Mouse (Mus musculus): ENCODE measurements around the gene Meig1.
"Not testable (repeated sequence)": the region's sequence is repeated elsewhere in the genome, so short reads cannot be mapped to it uniquely, and the experiment has no call there.

The Meig1 gene

DNA sequence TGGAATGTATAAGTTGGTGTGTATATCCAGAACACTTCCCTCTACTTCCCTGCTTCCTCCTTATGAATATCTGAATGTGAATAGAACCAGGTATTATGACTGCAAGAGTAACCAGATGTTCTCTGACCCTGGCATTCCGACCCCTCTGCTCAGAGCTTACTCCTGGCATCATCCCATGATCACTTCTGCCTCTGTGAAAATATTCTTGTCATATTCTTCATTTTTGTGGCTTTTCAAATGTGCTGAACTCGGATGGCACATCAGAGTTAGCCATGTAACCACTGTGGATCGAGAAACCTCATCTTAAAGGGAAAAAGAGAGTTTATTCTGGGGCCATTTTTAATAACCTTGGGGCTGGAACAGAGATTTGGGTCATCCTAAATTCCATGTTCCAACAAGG is at the start of gene Meig1:
Gene Meig1 (minus strand): TSS at position 101 of the 400 bp plus-strand sequence.
- DNase-seq (ENCODE audit: low spot score in 2 of 2) = no peak

DNA sequence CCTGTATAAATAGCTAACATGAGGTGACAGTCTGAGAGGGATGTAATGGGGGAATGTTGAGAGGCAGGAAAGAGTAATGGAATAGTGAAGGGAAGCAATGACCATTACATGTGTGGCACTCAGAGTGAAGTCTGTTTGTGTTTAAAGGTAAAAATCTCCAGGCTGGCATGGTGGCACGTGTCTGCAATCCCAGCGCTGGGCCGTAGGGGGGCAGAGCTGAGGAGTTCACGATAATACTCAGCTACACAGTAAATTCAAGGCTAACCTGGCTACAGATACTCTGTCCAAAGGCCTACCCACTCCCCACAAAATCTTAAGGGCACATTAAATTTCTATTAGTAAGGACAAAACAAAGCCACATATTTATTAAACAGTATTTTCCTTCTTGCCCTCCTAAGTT is 34.1 kb upstream of the Meig1 start:
- DNase-seq (ENCODE audit: low spot score in 2 of 2) = no peak

DNA sequence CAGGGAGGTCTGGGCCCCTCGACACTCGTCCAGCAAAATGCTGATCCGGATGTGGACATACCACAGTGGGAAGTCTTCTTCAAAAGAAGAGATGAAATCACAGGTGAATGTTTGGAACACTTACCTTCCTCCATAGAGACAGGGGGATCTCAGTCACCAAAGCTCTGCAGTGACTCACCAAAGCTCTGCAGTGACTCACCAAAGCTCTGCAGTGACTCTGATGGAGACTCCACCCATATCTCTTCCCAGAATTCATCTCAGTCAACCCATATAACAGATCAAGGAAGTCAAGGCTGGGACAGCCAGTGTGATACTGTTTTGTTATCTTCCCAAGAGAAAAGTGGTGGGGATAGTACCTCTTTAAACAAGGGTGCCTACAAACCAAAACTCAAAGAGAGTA is 30.6 kb upstream of the Meig1 start:
- no peak for DNase-seq (ENCODE audit: low spot score in 2 of 2)

DNA sequence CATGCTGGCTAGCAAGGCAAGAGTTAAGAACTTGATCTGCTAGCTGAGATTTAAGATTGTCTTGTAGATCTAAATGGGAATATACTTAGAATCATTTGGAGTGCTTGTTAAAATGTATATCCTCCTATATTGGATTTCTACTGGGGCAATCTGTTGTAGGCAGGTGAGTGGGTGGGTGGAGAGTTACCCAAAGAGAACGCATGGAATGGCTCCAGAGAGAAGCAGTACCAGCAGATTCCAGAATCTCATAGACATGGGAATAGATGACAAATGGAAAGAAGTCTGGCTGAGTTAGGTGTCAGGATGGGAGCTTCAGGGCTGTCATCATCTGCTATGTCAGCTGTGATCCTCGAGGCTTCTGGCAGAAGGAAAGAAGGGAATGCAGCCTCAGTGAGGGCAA is 27.0 kb upstream of the Meig1 start:
- peak; percentile 43 to 70 for DNase-seq (ENCODE audit: low spot score in 2 of 2)

DNA sequence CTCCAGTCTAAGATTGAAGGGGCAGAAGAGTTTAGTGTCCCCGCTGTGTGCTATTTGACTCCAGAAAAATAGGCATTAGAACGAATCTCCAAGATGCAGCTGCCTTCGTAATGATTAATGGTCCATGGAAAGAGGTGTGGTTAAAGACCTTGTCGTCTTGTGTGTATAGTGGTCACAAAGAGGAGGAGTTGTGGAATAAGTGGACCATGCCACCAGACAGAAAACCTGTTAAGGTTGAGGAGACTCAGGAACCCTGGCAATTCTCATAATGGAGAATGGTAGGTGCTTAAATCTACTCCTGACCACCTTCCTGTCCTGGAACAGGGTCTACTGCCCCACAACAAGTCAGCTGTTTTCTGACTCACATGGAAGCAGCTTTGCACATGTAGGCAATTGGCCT is 23.5 kb upstream of the Meig1 start:
- DNase-seq (ENCODE audit: low spot score in 2 of 2) = no peak

DNA sequence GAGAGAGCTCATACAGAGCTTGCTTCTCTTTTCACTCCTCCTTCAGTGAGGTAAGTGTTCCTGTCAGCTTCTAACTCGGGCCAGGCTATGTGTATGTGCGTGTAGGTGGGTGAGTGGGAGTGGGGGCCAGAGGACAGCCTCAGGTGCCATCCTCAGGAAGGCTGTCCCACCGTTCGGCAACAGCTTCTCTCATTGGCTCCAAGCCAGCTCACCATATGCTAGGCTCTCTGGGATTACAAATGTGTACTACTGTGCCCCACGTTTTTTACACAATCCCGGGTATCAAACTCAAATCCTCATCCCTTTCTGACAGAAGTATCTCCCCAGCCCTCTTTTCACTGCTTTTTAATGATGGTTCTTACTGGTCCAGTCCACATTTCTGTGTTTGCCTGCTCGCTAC is 21.8 kb upstream of the Meig1 start:
- no peak for DNase-seq (ENCODE audit: low spot score in 2 of 2)

DNA sequence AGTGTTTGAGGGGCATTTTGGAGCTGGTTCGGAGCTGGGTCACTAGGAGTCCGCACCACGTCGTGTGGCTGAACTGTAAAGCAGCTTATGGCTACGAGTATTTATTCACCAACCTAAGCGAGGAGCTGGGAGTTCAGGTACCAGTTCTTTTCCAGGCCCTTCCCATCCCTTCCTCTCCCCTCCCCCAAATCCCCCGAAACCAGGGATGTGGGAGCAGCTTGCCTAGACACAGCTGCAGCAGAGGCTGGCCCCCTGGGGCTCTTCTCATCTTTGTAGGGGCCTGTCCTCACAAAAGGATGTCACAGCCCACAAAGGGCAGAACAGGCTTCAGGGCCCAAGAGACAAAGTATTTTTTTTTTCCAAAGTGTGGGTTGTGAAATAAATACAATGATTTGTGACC is 15.5 kb upstream of the Meig1 start:
- no peak for DNase-seq (ENCODE audit: low spot score in 2 of 2)

DNA sequence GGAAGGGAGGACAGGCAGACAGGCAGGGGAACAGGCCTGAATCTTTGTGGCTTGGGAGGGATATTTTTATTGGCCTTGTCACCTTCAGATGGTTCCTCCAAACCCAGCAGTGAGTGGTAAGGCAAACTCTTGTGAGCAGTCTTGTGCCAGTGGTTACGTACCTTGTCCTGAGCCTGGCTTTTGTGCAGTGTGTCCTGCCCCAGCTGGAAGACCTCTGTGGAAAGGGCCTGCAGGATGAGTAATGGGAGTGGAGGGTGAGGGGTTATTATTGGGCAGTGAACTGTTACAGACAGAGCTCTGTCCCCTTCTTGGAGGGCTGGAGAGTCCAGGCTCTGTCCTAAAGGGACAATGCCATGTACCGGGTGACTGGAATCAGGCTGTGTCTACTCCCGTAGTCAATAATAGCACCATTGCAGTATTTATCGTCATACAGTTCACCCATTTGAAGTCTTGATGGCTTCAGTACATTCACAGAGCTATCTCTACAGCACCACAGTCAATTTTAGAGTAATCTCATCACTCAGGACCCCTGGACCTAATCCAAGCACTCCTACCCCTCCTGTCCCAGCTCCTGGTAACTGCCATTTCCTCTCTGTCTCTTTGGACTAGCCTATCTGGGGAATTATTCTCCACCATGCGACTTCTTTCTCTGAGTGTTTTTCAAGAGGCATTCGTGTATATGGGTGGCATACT is 13.1 kb upstream of the Meig1 start:
- DNase-seq (ENCODE audit: low spot score in 2 of 2) = no peak

DNA sequence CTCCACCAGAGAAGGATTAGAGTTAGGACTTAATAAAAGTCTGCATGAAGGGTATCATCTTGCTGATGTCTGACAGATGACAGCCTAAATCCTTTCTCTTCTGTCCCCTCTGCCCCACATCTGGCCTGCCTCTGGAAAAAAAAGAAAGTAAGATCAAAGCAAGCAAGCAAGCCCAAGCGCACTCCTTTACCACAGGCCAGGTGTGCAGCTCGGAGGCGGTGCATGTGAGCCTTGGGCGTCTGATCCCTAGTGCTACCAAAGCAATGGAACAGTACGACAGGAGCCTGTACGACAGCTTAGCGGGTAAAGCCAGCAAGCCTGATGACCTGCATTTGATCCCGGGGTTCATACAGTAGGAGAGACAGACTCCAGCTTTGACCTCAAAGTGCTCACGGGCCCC is 8.5 kb upstream of the Meig1 start:
- DNase-seq (ENCODE audit: low spot score in 2 of 2) = no peak

DNA sequence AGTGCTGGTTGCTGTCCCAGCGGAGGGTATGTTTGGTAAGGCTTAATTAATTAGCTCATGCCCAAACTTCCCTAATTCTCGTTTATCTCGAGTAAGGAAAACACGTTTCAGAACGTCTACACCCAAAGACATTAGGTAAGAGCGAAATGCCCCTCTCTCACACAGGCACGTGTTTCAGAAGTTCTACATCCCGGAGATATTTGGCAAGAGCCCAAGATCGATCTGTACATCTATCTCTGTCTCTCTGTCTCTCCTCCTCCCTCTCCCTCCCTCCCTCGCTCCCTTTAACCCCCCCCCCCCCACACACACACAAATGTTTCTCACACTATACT is 2.1 kb upstream of the Meig1 start:
- no peak for DNase-seq (ENCODE audit: low spot score in 2 of 2)

DNA sequence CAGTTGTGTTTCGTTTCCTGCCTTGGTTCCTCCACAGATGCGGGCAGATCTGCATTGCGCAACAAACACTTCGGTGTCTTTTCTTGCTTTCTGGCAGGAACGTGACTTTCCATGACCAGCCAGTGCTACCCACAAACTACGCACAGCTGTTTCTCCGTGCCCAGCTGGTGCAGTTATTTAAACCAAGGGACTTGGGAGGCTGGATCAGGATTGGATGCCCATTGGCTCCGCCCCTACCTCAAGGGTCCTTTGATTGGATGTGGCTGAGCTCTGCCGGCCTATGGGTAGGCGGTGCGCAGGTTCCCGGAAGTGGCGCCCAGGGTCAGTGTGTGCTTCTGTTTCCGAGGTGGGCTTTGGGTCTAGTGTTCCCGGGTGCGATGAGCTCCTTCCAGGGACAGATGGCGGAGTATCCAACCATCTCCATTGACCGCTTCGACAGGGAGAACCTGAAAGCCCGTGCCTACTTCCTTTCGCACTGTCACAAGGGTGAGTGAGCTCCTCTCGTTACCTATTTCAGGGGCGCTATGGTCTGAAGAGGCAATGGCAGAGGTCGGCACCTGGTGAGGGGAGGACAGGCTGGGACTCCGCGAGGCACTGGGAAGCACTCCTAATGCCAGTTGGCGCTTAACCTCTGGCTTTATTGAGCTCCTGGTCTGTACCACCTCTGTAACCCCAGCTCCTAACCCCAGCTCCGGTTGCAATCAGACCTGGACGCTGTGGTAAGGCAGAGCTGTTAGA is 1.6 kb upstream of the Meig1 start, which contains the start of gene Dclre1c:
Gene Dclre1c (plus strand): TSS at position 291 of the 738 bp plus-strand sequence.
- peak; percentile 95 to 96 for DNase-seq (ENCODE audit: low spot score in 2 of 2)

DNA sequence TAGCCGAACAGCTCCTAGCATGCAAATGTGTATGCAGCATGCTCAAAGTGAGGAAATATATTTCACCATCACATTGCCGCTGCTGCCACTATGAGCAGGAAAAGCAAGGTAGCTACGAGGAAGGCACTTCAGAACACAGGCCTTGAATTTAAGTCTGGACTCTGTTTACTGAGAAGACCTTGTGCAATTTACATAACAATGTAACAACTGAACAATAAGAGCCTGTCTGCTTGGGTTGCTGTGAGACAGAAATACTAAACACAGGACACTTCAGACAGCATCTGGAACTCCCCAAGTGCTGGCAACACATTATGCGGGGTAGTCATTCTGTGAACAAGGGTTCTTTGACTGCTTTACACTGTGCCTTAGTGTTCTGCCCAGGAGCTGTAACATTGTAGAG is 2.3 kb downstream of the Meig1 start:
- peak in 1 of 2 experiments; percentile 47 for DNase-seq (ENCODE audit: low spot score in 2 of 2)

DNA sequence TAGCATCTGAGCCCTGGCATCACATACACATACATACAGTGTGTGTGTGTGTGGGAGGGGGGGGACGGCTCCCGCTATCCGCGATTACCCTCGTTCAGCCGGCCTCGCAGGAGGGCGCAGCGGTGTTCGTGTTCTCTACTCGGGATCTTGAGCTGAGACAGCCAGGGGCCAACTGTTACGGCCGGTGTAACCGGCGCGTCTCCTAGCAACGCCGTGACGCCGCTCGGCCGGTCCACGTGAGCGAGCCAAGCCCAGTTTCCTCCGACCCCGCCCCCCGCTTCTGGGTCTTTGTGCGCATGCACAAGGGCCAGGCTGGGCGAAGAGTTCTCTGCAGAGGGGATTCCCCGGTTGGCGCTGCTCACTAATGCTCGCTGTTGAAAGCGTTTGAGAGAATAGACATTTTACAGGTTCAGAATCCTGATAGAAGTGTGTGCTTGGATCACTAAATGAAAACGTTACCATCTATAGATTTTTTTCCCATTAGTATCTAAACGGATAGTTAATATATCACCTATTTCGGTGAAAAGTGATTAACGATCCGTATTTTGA is 3.5 kb downstream of the Meig1 start:
- DNase-seq (ENCODE audit: low spot score in 2 of 2) = peak; percentile 97

DNA sequence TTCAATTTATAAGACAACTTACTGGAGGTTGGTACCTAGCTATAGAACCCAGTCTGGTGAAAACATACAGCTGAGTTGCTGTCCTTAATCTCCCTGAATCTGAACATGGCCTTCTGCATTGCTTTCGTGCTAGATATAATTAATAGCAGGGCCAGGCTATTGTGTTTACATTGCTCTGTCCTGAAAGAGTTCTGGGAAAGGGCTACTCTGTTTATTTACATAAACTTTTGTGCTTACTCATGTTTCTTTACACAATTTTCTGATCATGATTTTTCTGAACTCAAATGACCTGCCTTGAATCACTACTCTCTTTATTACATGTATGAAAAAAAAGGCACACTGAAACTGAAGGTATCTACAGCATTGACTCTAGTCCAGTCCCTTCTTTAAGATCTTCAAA is 6.8 kb downstream of the Meig1 start:
- no peak for DNase-seq (ENCODE audit: low spot score in 2 of 2)

DNA sequence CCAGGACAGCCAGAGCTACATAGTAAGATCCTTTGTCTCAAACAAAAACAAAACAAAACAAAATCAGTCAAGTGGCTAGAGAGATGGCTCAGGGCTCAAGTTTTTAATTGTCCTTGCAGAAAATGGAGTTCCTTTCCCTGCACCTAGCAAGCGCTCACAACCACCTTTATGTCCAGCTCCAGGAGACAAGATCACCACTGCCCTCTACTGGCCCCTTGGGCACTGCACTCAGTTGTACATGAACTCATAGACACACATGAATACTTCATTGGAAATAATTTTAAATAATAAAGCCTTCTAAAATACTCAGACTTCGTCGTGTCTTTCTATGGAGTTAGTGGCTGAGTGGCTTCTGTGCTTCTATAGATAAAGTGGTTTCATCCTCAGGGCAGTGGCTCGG is 8.2 kb downstream of the Meig1 start:
- DNase-seq (ENCODE audit: low spot score in 2 of 2) = peak; percentile 73 to 78

DNA sequence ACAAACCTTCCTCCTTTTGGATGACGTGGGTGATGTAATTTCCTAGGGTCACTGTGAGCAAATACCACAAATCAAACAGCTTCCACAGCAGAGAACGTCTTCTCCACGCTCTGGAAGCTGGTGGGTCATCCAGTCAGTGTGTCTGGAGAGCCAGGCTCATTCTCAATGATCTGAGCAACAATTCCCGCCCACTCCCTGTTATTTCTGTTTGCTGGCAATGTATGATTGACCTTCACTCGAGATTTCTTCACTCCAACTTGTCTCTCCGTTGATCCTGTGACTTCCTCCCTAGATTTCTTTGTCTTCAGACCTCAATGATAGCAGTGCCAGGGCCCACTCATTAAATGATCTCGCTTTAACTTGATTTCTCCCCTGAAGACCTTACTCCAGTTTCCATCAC is 14.7 kb downstream of the Meig1 start:
- no peak for DNase-seq (ENCODE audit: low spot score in 2 of 2)

DNA sequence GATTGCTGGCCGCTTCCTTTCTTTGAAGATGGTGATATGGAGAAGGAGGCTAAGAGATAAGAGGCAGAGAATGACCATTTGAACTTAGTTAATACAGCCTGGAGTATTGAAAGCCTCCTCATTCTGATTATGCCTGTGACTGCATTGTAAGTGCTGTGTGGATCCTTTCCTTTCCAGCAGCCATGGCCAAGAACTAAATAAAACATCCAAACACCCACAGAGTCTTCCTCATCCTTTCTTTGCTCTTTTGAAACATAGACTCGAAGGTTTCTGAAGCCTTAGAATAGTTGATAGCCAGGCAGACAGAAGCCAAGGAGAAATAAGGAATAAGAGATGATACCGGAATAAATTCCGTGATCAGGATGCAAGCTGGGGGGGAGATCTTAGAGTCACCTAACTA is 16.5 kb downstream of the Meig1 start:
- DNase-seq (ENCODE audit: low spot score in 2 of 2) = no peak

DNA sequence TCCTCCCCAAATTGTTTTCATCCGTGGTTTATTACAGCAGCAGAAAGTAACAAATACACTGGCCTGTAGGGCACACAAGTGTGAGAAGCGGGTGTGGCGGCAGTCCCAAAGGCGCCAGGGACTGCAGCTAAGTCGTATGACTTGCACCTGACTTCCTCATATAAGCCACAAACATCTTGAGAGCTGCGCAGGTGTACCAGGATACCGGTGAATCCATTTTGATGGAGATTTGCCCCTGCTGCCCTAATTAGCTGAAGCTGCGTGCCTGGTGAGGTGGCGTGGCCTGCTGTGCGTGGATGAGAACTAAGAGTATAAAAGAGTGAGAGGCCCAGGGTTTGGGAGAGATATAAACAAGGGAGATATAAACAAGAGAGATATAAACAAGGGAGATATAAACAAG is 25.3 kb downstream of the Meig1 start, which contains the start of gene Olah:
Gene Olah (minus strand): TSS at position 101 of the 400 bp plus-strand sequence.
- not testable (repeated sequence) for DNase-seq (ENCODE audit: low spot score in 2 of 2)

DNA sequence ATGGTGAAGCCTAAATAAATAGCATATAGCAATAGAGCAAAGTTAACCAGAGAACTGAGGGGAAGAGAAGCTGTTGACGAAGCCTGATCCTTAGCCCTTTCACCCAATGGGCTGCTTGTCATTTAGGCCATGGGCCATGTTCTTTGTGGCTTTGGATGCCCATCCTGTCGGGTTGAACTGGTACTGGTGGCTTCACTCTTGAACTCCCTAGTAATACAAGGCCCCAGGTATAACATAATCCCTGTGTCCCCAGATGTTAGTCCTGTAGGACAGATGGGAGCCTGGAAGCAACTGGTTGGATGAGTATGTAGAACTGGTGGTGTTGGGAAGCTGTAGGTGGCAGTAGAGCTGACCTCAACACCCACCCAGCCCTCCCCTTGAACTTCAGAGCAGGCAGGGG is 30.5 kb downstream of the Meig1 start:
- DNase-seq (ENCODE audit: low spot score in 2 of 2) = no peak

DNA sequence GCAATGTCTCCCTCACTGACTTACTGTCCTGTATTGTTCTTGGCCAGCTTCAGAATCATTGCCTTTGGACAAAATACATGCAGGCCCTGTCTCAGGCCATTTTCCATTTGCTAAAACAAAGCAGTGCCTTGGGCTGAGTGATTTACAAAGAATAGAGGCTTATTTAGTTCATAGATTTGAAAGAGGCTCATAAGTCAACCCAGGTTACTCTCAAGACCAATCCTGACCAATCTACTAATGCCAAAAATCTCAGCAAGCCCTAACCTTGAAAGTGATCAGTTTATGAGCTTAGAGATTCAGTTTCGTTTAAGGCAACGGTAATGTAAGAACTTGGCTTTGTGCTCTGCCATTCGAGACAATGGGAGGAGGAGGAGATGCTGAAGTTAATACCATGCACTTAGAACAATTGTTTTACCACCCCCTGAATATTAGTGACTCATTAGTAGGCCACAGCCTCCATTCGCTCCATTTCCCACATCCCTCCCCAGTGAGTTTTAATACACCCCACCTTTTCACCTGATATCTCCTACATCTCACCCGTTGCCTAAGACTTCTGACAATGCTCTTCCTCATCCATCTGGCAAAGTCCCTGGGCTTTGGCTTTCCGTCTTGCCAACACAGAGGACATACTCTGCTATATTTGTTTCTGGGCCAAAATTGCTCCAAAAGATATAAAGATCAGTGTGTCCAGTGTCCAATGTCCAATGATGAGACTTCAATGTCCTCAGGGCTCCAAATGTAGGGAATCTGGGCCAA is 35.2 kb downstream of the Meig1 start:
- DNase-seq (ENCODE audit: low spot score in 2 of 2) = no peak

DNA sequence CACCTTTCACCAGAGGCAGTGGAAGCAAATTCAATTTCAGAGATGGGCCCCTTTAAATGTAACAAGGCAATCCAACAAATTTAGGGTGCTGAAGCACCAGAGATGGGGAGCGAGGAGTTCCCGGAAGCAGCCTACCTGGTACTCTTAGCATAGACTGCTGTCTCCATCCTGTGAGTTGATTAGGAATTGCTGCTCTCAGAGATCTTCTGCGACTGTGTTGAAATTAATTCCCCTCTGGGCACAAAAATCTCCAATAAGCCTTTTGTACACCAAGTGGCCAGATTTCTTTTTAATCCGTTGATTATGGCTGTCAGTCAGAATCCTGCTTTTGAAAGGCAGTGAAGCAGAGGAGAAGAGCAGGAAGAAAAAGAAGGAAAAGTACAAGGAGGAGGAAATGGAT is 57.3 kb downstream of the Meig1 start:
- no peak for DNase-seq (ENCODE audit: low spot score in 2 of 2)

DNA sequence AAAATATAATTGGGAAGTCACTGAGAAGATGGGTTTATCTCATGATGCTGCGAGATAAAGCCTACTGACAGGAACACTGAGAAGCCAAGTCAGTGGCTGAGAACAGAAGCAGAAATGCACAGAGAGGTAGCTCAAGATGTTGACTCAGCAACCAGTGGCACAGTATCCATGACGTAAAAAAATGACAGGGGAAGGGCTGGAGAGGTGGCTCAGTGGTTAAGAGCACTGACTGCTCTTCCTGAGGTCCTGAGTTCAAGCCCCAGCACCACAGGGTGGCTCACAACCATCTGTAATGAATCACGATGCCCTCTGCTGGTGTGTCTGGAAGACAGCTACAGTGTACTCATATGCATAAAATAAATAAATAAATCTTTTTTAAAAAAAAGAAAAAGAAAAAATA is 61.4 kb downstream of the Meig1 start:
- no peak for DNase-seq (ENCODE audit: low spot score in 2 of 2)

Measured in right cerebral cortex, postnatal 10 days (tissue).